Mouse (Mus musculus): ENCODE data around the gene C1qtnf4.

DNA sequence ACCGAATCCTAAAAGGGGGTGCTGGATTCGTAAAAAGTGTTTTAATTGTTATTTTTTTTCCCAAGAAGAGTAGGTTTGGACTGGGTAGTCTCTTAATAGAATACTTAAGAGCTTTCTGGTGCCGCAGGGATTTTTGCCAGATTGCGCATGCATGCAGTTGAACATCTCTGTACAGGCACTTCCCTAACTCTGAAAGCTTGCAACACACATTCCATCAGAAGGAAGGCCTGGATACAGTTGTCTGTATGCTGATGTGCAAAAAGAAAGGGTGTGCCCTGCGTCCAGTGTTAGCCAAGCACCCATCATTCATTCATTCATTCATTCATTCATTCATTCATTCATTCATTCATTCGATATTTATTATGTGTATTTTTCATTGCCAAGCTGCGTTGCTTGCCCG is 54.1 kb downstream of the C1qtnf4 start:
- TF ChIP-seq CTCF (conservative IDR thresholded peaks at IDR 0.05; ENCODE audit: low read length) (no peak), POU5F1 (IDR thresholded peaks at IDR 0.05; ENCODE audit: borderline replicate concordance, low read length) (no peak), NANOG (IDR thresholded peaks at IDR 0.05; ENCODE audit: borderline replicate concordance, low read length) (no peak)

Data from E14TG2a.4 (cell line).